Mouse (Mus musculus) myocyte (in vitro differentiated cells): ENCODE measurements around the gene Polh. TPM values are rescaled to one million over a fixed set of nuclear protein-coding genes. Genes with fewer than 3 reads are reported as not detected.

Experiments
- H3K27me3 ChIP-seq: one replicate; pipeline ENCODE4 v1.6.1; 2011; ENCODE audit not compliant: control insufficient read depth, insufficient read depth, insufficient read length
- H3K36me3 ChIP-seq: one replicate; pipeline ENCODE4 v1.6.1; 2011; ENCODE audit not compliant: control insufficient read depth, insufficient read depth
- H3K4me2 ChIP-seq: one replicate; pipeline ENCODE4 v1.6.1; 2011; ENCODE audit warnings: low read depth, control low read depth
- H3K4me3 ChIP-seq: one replicate; pipeline ENCODE4 v1.5.1; 2011; ENCODE audit warnings: mild to moderate bottlenecking, control low read depth, moderate library complexity
- H3K79me2 ChIP-seq: one replicate; pipeline ENCODE4 v1.6.1; 2011; ENCODE audit not compliant: control insufficient read depth, insufficient read depth
- H3ac ChIP-seq: one replicate; pipeline ENCODE4 v1.6.1; 2011; ENCODE audit not compliant: control insufficient read depth, insufficient read length
- CEBPB ChIP-seq: IDR thresholded peaks from 2 replicates; pipeline ENCODE4 v1.6.1; 2011; ENCODE audit warnings: mild to moderate bottlenecking, moderate library complexity; ENCODE audit not compliant: poor library complexity, insufficient read depth, severe bottlenecking
- E2F4 ChIP-seq: IDR thresholded peaks from one replicate; pipeline ENCODE4 v1.6.1; 2011; ENCODE audit warnings: mild to moderate bottlenecking, control low read depth, moderate library complexity; ENCODE audit not compliant: insufficient read depth
- MAX ChIP-seq: IDR thresholded peaks from one replicate; pipeline ENCODE4 v1.6.1; 2011; ENCODE audit warnings: low read depth, mild to moderate bottlenecking, control low read depth
- MYOD1 ChIP-seq, 3 experiments: IDR thresholded peaks; one replicate each; pipeline ENCODE4 v1.6.1; 2011; ENCODE audit warnings: control low read depth in 2 of 3, low read depth in 2 of 3, mild to moderate bottlenecking in 2 of 3, moderate library complexity in 1 of 3; ENCODE audit not compliant: insufficient read length in 2 of 3, control insufficient read depth in 1 of 3
- MYOG ChIP-seq, 3 experiments: IDR thresholded peaks; one replicate each; pipeline ENCODE4 v1.6.1; 2011; ENCODE audit warnings: control low read depth in 2 of 3, low read depth in 2 of 3, mild to moderate bottlenecking in 2 of 3; ENCODE audit not compliant: insufficient read length in 2 of 3, control insufficient read depth in 1 of 3, insufficient read depth in 1 of 3
- POLR2A ChIP-seq: IDR thresholded peaks from one replicate; pipeline ENCODE4 v1.6.1; 2011; ENCODE audit warnings: low read depth, mild to moderate bottlenecking, control low read depth, moderate library complexity; ENCODE audit not compliant: insufficient read length
- POLR2AphosphoS2 ChIP-seq: IDR thresholded peaks from one replicate; pipeline ENCODE4 v1.6.1; 2011; ENCODE audit warnings: low read depth, control low read depth; ENCODE audit not compliant: insufficient read length
- REST ChIP-seq: IDR thresholded peaks from one replicate; pipeline ENCODE4 v1.6.1; 2011; ENCODE audit warnings: mild to moderate bottlenecking, control low read depth, moderate library complexity; ENCODE audit not compliant: insufficient read depth, insufficient read length
- SRF ChIP-seq: IDR thresholded peaks from one replicate; pipeline ENCODE4 v1.6.1; 2011; ENCODE audit warnings: low read depth; ENCODE audit not compliant: control insufficient read depth, insufficient read length
- TCF3 ChIP-seq: IDR thresholded peaks from one replicate; pipeline ENCODE4 v1.6.1; 2011; ENCODE audit warnings: low read depth, control low read depth; ENCODE audit not compliant: insufficient read length
- USF1 ChIP-seq: IDR thresholded peaks from one replicate; pipeline ENCODE4 v1.6.1; 2011; ENCODE audit warnings: low read depth, mild to moderate bottlenecking, control low read depth, moderate library complexity
- polyA plus RNA-seq: library from polyadenylated mRNA; unstranded; fragments of >200 nt; fragmentation: generic; extraction: Trizol; gene quantifications from one replicate; pipeline ENCODE4 v1.2.1, GENCODE M21; 2012; ENCODE audit warnings: missing spikeins

Polh gene
- polyA plus RNA-seq, 1 experiment: 6.0 TPM

GRCm38 (mm10) chr17:46132058-46132718 lies 70.3 kb downstream of the Polh start:
- Histone ChIP-seq H3K4me2 (no peak overlapping the region), H3ac (no peak overlapping the region), H3K79me2 (no peaks in the 10 kb centered on the region), H3K27me3 (no peaks in the 10 kb centered on the region), H3K36me3 (no peaks in the 10 kb centered on the region), H3K4me3 (no peak overlapping the region)
- peak; percentile 32 for TF ChIP-seq POLR2AphosphoS2
- no peak for TF ChIP-seq E2F4
- TF ChIP-seq MYOD1 (IDR thresholded peaks at IDR 0.05; ENCODE audit: control insufficient read depth in 1 of 3, insufficient read length in 2 of 3, low read depth in 2 of 3): no peak

- TF ChIP-seq REST (no peak), SRF (no peak), POLR2AphosphoS2 (peak; percentile 13)
- Histone ChIP-seq H3ac (no peak overlapping the region), H3K4me2 (no peak overlapping the region), H3K27me3 (no peaks in the 10 kb centered on the region), H3K4me3 (no peak overlapping the region), H3K79me2 (no peaks in the 10 kb centered on the region), H3K36me3 (peaks cover 4% of the 10 kb centered on the region)
These were observed 72.5 kb downstream of the Polh start for GRCm38 (mm10) chr17:46129741-46130498.

GRCm38 (mm10) chr17:46127814-46128493 lies 74.5 kb downstream of the Polh start:
- no peak overlapping the region for H3K4me3 ChIP-seq
- H3K36me3 ChIP-seq: peaks cover 11% of the 10 kb centered on the region
- H3K27me3 ChIP-seq: no peaks in the 10 kb centered on the region
- no peak overlapping the region for H3K4me2 ChIP-seq
- no peak for TF ChIP-seq SRF
- TF ChIP-seq MAX: no peak
- no peak for TF ChIP-seq POLR2AphosphoS2
- no peaks in the 10 kb centered on the region for H3K79me2 ChIP-seq
- H3ac ChIP-seq: no peak overlapping the region

GRCm38 (mm10) chr17:46126608-46127007 lies 75.8 kb downstream of the Polh start:
- H3K27me3 ChIP-seq: no peaks in the 10 kb centered on the region
- H3K4me2 ChIP-seq: no peak overlapping the region
- H3K4me3 ChIP-seq: no peak overlapping the region
- H3K79me2 ChIP-seq: no peaks in the 10 kb centered on the region
- TF ChIP-seq REST: no peak
- TF ChIP-seq TCF3: no peak
- TF ChIP-seq USF1: no peak
- no peak for TF ChIP-seq E2F4
- peaks cover 15% of the 10 kb centered on the region for H3K36me3 ChIP-seq
- no peak overlapping the region for H3ac ChIP-seq

- no peak overlapping the region for H3K4me2 ChIP-seq
- no peaks in the 10 kb centered on the region for H3K79me2 ChIP-seq
- no peak overlapping the region for H3ac ChIP-seq
- peaks cover 15% of the 10 kb centered on the region for H3K36me3 ChIP-seq
- no peaks in the 10 kb centered on the region for H3K27me3 ChIP-seq
- TF ChIP-seq MYOG (IDR thresholded peaks at IDR 0.05; ENCODE audit: control insufficient read depth in 1 of 3, insufficient read depth in 1 of 3, insufficient read length in 2 of 3, low read depth in 2 of 3): no peak
- TF ChIP-seq POLR2AphosphoS2: no peak
- TF ChIP-seq USF1: no peak
- TF ChIP-seq MYOD1 (IDR thresholded peaks at IDR 0.05; ENCODE audit: control insufficient read depth in 1 of 3, insufficient read length in 2 of 3, low read depth in 2 of 3): no peak
- TF ChIP-seq REST: no peak
- no peak for TF ChIP-seq TCF3
- TF ChIP-seq CEBPB: no peak
- TF ChIP-seq MAX: no peak
- TF ChIP-seq POLR2A: no peak
- TF ChIP-seq SRF: no peak
- no peak for TF ChIP-seq E2F4
- H3K4me3 ChIP-seq: no peak overlapping the region
These were observed 78.3 kb downstream of the Polh start for GRCm38 (mm10) chr17:46123953-46124700.
